Mouse (Mus musculus) liver, adult 2 months (tissue): ENCODE results near the gene C2cd2l. TPM values are rescaled to one million over a fixed set of nuclear protein-coding genes. Genes with fewer than 3 reads are reported as not detected.
A peak's percentile ranks its signal among the peaks of the same experiment; 100 is the strongest.

ENCODE experiments used
- DNase-seq: peaks from one replicate; pipeline ENCODE4 v3.0.0-alpha.2; 2011; ENCODE audit warnings: low read depth, low spot score; ENCODE audit errors: extremely low read depth
- H3K27ac ChIP-seq: fragments of 200-500 bp; replicated peaks from 2 replicates; pipeline ENCODE4 v1.5.1; 2012; ENCODE audit warnings: low read depth, mild to moderate bottlenecking, control low read depth, inconsistent platforms, low read length; ENCODE audit not compliant: insufficient read depth
- H3K27me3 ChIP-seq: fragments of 200-500 bp; 2 replicates; pipeline ENCODE4 v1.6.1; 2012; ENCODE audit warnings: mild to moderate bottlenecking, moderate library complexity, low read length, inconsistent platforms; ENCODE audit not compliant: control insufficient read depth, insufficient read depth
- H3K36me3 ChIP-seq: fragments of 200-500 bp; 2 replicates; pipeline ENCODE4 v1.6.1; 2012; ENCODE audit warnings: low read length, inconsistent platforms; ENCODE audit not compliant: control insufficient read depth, insufficient read depth
- H3K4me1 ChIP-seq: fragments of 200-500 bp; 2 replicates; pipeline ENCODE4 v1.6.1; 2011; ENCODE audit warnings: low read length; ENCODE audit not compliant: control insufficient read depth, insufficient read depth
- H3K4me3 ChIP-seq: fragments of 200-500 bp; 2 replicates; pipeline ENCODE4 v1.5.1; 2011; ENCODE audit warnings: low read depth, mild to moderate bottlenecking, control low read depth, low read length, moderate library complexity; ENCODE audit not compliant: insufficient read depth
- H3K79me2 ChIP-seq: fragments of 200-500 bp; 2 replicates; pipeline ENCODE4 v1.6.1; 2012; ENCODE audit warnings: inconsistent platforms, mild to moderate bottlenecking, low read length, moderate library complexity; ENCODE audit not compliant: control insufficient read depth, insufficient read depth
- H3K9ac ChIP-seq: fragments of 200-500 bp; 2 replicates; pipeline ENCODE4 v1.6.1; 2012; ENCODE audit warnings: low read depth, mild to moderate bottlenecking, control low read depth, inconsistent platforms, low read length
- CTCF ChIP-seq: fragments of 200-500 bp; IDR thresholded peaks from 2 replicates; pipeline ENCODE4 v1.5.1; 2011; ENCODE audit warnings: low read depth, low read length, control low read depth
- POLR2A ChIP-seq: fragments of 200-500 bp; IDR thresholded peaks from 2 replicates; pipeline ENCODE4 v1.6.1; 2011; ENCODE audit warnings: low read length, control low read depth; ENCODE audit not compliant: insufficient read depth; ENCODE audit errors: extremely low read depth
- WGBS: fragments of 180-500 bp; shearing (Covaris S2); methylation state at CpG from one replicate; pipeline ENCODE4 v1.1.7; 2018; 5-methylcytosine and 5-hydroxymethylcytosine counted together
- polyA plus RNA-seq: library from polyadenylated mRNA; depleted of rRNA; stranded (reverse); fragments of >200 nt; gene quantifications from 2 replicates; pipeline ENCODE4 v1.2.3, GENCODE M21; 2012
- total RNA-seq: library from RNA; depleted of rRNA; stranded (reverse); fragments of >200 nt; gene quantifications from 2 replicates; pipeline ENCODE4 v1.2.3, GENCODE M21; 2014

Gene C2cd2l
- total and polyA plus RNA-seq, 2 experiments, result 5.2 to 60.9 TPM

DNA sequence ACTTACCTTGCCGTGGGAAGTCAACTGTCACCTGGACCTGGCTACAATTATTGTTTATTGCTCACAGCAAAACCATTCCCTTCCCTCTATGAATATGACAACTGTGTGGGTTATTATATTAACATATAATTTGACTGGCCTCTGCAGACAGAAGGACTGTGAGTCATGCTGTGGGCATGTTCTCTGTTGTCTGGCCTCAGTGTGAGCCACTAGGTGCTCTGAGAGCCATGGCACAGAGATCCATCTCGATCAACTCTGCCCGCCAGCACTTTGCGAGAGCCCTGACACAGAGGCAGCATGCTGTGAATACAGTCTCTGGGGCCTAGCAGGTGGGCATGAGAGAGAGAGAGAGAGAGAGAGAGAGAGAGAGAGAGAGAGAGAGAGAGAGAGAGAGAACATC lies 50.1 kb downstream of the C2cd2l start:
- Histone ChIP-seq H3K36me3 (no peaks in the 10 kb centered on the region), H3K9ac (no peak overlapping the region), H3K4me3 (no peak overlapping the region), H3K79me2 (no peaks in the 10 kb centered on the region), H3K27me3 (no peaks in the 10 kb centered on the region), H3K27ac (no peak overlapping the region), H3K4me1 (peaks cover 8% of the 10 kb centered on the region)
- TF ChIP-seq POLR2A (no peak), CTCF (no peak)
- DNase-seq, result no peak
- 91% methylated on average over 4 of the region's 4 CpGs for WGBS

DNA sequence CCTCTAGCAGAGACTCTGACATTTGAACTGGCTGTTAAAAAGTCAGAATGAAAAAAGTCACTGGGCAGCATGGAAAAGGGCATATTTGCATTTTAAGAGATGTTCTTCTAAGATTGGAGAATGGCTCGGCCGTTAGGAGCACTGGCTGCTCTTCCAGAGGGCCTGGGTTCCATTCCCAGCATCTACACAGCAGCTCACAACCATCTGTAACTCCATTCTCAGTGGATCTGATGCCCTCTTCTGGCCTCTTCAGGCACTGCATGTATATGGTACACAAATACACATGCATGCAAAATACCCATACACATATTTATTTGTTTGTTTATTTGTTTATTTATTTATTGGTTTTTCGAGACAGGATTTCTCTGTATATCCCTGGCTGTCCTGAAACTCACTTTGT lies 51.0 kb downstream of the C2cd2l start:
- Histone ChIP-seq H3K4me3 (no peak overlapping the region), H3K9ac (no peak overlapping the region), H3K27ac (no peak overlapping the region), H3K27me3 (no peaks in the 10 kb centered on the region), H3K4me1 (peaks cover 8% of the 10 kb centered on the region), H3K79me2 (no peaks in the 10 kb centered on the region), H3K36me3 (no peaks in the 10 kb centered on the region)
- DNase-seq, result peak; percentile 28
- WGBS, result 84% methylated on average over 3 of the region's 3 CpGs
- TF ChIP-seq POLR2A (no peak), CTCF (peak; percentile 53)

DNA sequence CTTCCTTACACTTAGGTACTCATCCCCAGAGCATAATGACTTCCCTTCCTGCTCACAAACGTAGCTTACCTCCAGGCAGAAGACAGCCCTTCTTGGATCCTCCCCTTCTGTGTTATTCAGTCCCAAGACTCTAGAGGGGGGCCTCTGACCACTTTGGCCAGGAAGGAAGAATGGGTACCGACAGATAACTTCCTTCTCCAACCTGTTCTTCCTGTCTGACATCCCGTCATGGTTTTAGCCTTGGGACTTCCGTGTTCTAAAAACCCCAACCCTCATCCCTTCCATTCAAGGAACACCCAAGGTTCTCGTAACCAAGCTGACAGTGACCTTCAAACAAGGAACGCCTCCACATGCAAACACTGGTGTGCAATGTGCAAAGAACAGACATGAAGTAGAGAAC lies 51.7 kb downstream of the C2cd2l start, which contains the start of gene Nlrx1:
Gene Nlrx1 (minus strand): TSS at position 168 of the 400 bp plus-strand sequence.
- peak within 1 kb of the TSS; percentile 92 for H3K9ac ChIP-seq
- H3K79me2 ChIP-seq, result no peaks in the 10 kb centered on the region
- H3K36me3 ChIP-seq, result no peaks in the 10 kb centered on the region
- H3K27ac ChIP-seq, result peak within 1 kb of the TSS; percentile 58
- no peak for DNase-seq
- H3K4me1 ChIP-seq, result peaks cover 8% of the 10 kb centered on the region
- H3K27me3 ChIP-seq, result no peaks in the 10 kb centered on the region
- WGBS, result 76% methylated on average over 6 of the region's 6 CpGs
- peak within 1 kb of the TSS; percentile 63 for H3K4me3 ChIP-seq
- no peak for TF ChIP-seq CTCF
- TF ChIP-seq POLR2A, result no peak

DNA sequence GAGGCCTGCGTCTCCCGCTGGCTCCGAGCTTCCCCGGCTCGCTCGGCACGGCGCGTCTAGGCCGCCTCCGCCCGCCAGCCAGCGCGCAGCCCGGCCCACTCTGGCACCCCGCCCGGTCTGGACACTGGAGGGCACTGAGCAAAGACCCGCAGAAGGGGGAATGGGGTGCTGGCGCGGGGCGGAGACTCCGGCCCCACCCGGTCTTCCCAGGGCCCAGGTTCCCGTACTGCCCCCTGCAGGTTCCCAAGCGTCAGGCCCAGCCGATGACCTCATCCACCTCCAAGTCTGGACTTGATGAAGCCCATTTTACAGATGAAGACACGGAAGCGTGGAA lies 52.1 kb downstream of the C2cd2l start:
- Histone ChIP-seq H3K27ac (peak overlapping the region; percentile 58), H3K4me1 (peaks cover 8% of the 10 kb centered on the region), H3K4me3 (peak overlapping the region; percentile 63), H3K27me3 (no peaks in the 10 kb centered on the region), H3K9ac (peak overlapping the region; percentile 92), H3K36me3 (no peaks in the 10 kb centered on the region), H3K79me2 (no peaks in the 10 kb centered on the region)
- DNase-seq, result peak; percentile 79
- TF ChIP-seq CTCF, result peak; percentile 84
- peak; percentile 57; the same call in 1 of the 2 replicates for TF ChIP-seq POLR2A
- WGBS, result 6% methylated on average over 28 of the region's 28 CpGs

DNA sequence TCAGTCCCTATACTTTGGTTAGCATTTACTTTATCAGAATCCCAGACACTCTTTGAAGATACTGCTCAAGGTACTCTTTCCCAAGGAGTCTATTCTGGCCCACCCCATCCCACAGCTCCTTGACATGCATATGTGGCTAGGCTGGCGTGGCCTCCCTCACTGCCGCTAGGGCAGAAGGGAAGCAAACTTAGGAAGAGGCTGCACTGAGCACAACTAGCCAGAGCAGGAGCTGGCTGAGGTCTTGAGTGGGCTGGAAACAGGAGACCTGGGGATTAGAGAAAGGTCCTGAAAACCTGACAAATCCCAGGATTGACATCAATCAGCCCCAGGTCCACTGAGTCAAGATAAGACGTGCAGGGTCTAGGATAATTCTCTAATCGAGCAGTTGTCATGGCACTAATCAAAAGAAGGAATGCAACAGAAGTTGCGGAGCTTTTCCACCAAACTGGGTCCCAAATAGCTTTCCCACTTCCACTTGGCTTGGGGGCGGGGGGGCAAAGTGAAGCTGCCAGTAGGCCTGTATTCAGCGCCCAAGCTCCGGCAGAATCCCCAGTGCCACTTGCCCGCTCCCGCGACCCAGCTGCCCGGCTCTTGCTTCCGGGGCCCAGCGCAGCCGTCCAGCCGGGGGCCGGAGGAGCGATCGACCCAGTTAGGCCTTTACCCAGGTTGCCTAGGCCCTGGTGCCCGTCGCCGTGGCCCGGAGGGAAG lies 52.6 kb downstream of the C2cd2l start:
- H3K27me3 ChIP-seq, result no peaks in the 10 kb centered on the region
- peaks cover 8% of the 10 kb centered on the region for H3K4me1 ChIP-seq
- TF ChIP-seq CTCF, result peak; percentile 38; the same call in 1 of the 2 replicates
- TF ChIP-seq POLR2A, result no peak; the same call in 1 of the 2 replicates
- peak; percentile 26 for DNase-seq
- peak overlapping the region; percentile 58 for H3K27ac ChIP-seq
- peak overlapping the region; percentile 92 for H3K9ac ChIP-seq
- 9% methylated on average over 23 of the region's 23 CpGs for WGBS
- H3K79me2 ChIP-seq, result no peaks in the 10 kb centered on the region
- H3K36me3 ChIP-seq, result no peaks in the 10 kb centered on the region
- H3K4me3 ChIP-seq, result peak overlapping the region; percentile 63

DNA sequence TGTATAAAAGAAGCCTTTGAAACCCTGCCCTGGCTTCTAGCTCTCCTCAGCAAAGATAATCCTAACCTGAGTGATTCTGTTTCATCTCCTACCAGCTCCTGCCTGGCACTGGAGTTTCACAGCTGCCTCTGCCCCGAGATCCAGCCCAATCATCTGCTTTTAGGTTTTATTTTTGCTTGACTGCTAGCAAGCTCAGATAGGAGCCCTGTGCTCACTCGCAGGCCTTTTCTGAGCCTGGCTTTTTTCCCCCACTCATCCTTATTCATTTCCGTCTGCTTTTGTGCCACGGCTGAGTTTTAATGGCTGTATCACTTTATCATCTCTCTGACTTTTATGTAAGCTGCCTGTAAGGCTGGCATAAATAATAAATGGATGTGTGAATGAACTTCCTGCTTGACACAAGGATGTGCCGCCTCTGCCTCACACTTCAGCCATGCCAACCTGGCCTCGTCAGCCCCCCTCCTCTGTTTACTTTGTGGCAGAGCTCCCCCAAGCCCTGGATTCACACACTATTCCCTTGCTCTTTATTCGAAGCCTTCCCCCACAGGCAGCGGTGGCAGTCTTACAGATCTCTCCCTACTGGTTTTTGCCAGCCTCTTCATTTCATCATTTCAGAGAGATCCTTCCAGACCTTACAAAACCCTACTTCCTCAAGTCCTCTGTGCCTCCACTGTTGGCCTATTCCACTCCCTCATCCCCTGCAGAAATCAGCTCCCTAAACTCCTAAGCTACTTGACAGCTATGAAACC lies 53.4 kb downstream of the C2cd2l start:
- Histone ChIP-seq H3K4me3 (no peak overlapping the region), H3K27me3 (no peaks in the 10 kb centered on the region), H3K9ac (no peak overlapping the region; the same call in 1 of the 2 replicates), H3K79me2 (no peaks in the 10 kb centered on the region), H3K36me3 (no peaks in the 10 kb centered on the region), H3K4me1 (peaks cover 8% of the 10 kb centered on the region), H3K27ac (no peak overlapping the region)
- no peak for DNase-seq
- WGBS, result 83% methylated on average over 8 of the region's 8 CpGs
- TF ChIP-seq CTCF (no peak), POLR2A (no peak)
